Mouse (Mus musculus): ENCODE results near the gene Mad1l1.

- TF ChIP-seq CTCF (IDR thresholded peaks at IDR 0.05; ENCODE audit: borderline replicate concordance, insufficient read depth, low read length) (no peak), POLR2A (IDR thresholded peaks at IDR 0.05; ENCODE audit: low read depth, low read length) (no peak)
These were observed 255.1 kb downstream of the Mad1l1 start for GRCm38 (mm10) chr5:140066281-140066680.

Data from embryonic fibroblast, embryonic 13.5 days (primary cell).